25 mouse cellular contexts compared by ENCODE assay signal in genomic region chr7:16564491-16564890, GRCm38 (mm10). TPM values are rescaled to one million over a fixed set of nuclear protein-coding genes. Genes with fewer than 3 reads are reported as not detected.
DNase-seq lines count a peak whose midpoint lies in the region; TF ChIP-seq lines count a peak whose summit lies in the region.
"Had no signal": no experiment of that assay in that cellular context is flagged by ENCODE, and none has a peak within 500 bp of the region (broad histone marks: within the 10 kb centered on the region; RNA-seq: fewer than 3 reads in every experiment).

No protein-coding gene starts in this region.

- intact Hi-C loops in gastrocnemius, postnatal 14 days (cut with DNase I; ENCODE audit: low total_unique reads), result no loop called here

- H3K9me3 ChIP-seq in limb, embryonic 10.5 days (replicated peaks), result no peaks in the 10 kb centered on the region
- H3K9me3 ChIP-seq: embryonic facial prominence, embryonic 13.5 days; embryonic facial prominence, embryonic 15.5 days; forebrain, embryonic 10.5 days; forebrain, embryonic 12.5 days; G1E had no signal

- no peak overlapping the region for H3K4me3 ChIP-seq in lung, adult 2 months (replicated peaks; ENCODE audit: extremely low read depth, low read depth, low read length)
- no peak overlapping the region for H3K4me3 ChIP-seq in limb, embryonic 10.5 days
- H3K4me3 ChIP-seq: embryonic facial prominence, embryonic 13.5 days; embryonic facial prominence, embryonic 15.5 days; erythroblast, embryonic 14.5 days; forebrain, embryonic 10.5 days; forebrain, embryonic 12.5 days had no signal

- DNase-seq in lung, adult 18-20 months, result peak; percentile 37 to 39
- no peak for DNase-seq in lung, adult 2 months
- DNase-seq in lung, postnatal 10 days, result peak; percentile 73
- DNase-seq in lung, postnatal 25 days (ENCODE audit: low spot score), result peak; percentile 33
- peak; percentile 43 to 73 for DNase-seq in lung, postnatal 4 days
- no peak for DNase-seq in gastrocnemius, postnatal 14 days
- DNase-seq in limb, embryonic 10.5 days (ENCODE audit: low spot score), result no peak
- no peak for DNase-seq in B cell, adult 2 months
- DNase-seq: adrenal gland, adult 8-10 months; adrenal gland, postnatal 14 days; cerebellum, adult 11 months; cerebellum, adult 18-20 months; cerebellum, adult 8-10 months; cerebellum, adult 9-11 months; cerebellum, postnatal 14 days; cerebellum, postnatal 36 days; embryo, embryonic 11 days had no signal

- peaks cover 60% of the 10 kb centered on the region for H3K36me3 ChIP-seq in limb, embryonic 10.5 days

- 81% methylated on average over 8 of the region's 8 CpGs for WGBS in lung, adult 2 months
- 94% methylated on average over 8 of the region's 8 CpGs for WGBS in limb, embryonic 10.5 days

- no peaks in the 10 kb centered on the region for H3K27me3 ChIP-seq in limb, embryonic 10.5 days (ENCODE audit: low read depth, poor library complexity, severe bottlenecking)
- H3K27me3 ChIP-seq: CH12.LX; embryonic facial prominence, embryonic 13.5 days; embryonic facial prominence, embryonic 15.5 days; forebrain, embryonic 12.5 days; Patski had no signal

- no peak for TF ChIP-seq POLR2A in lung, adult 2 months (IDR thresholded peaks at IDR 0.05; ENCODE audit: borderline replicate concordance, extremely low read depth, low read depth, low read length)

- no peaks in the 10 kb centered on the region; the same call in 1 of the 2 replicates for H3K4me1 ChIP-seq in lung, adult 2 months (ENCODE audit: control insufficient read depth, insufficient read depth, low read length)
- H3K4me1 ChIP-seq in limb, embryonic 10.5 days, result no peaks in the 10 kb centered on the region
- H3K4me1 ChIP-seq: embryonic facial prominence, embryonic 13.5 days; forebrain, embryonic 10.5 days; forebrain, embryonic 12.5 days had no signal

- H3K27ac ChIP-seq in limb, embryonic 10.5 days, result no peak overlapping the region
- H3K27ac ChIP-seq: embryonic facial prominence, embryonic 13.5 days; embryonic facial prominence, embryonic 15.5 days; forebrain, embryonic 10.5 days; forebrain, embryonic 12.5 days had no signal

- no peak for TF ChIP-seq CTCF in lung, adult 2 months (IDR thresholded peaks at IDR 0.05; ENCODE audit: insufficient read depth, low read length)

RNA-seq across cellular contexts. Expression of gene Arhgap35, which starts 50.3 kb away (rescaled TPM):
- 22.3 and 27.2 TPM in 2 replicates for polyA plus RNA-seq in lung, adult 2 months (2012; rRNA removed)
- total RNA-seq in gastrocnemius, postnatal 14 days (2021), result 10 to 100 TPM; 18.8 to 23.1 TPM
- 32.4 and 35.1 TPM in 2 replicates for polyA plus RNA-seq in limb, embryonic 10.5 days (2016; fragmentation: Nextera tagmentation; extraction: Ambion mirVana)

Comparison
In these comparisons a context has a peak if more than half of its experiments do, and no peak if none do; other contexts are left out.
1. DNase-seq: peak in lung, adult 18-20 months (2 of 2), lung, postnatal 10 days (single experiment), lung, postnatal 25 days (single experiment) and lung, postnatal 4 days (2 of 2); none in lung, adult 2 months (single experiment), gastrocnemius, postnatal 14 days (single experiment), limb, embryonic 10.5 days (single experiment) and B cell, adult 2 months (0 of 2).